Mouse (Mus musculus): Measurements from ENCODE around the gene Aimp1.

- no peak for TF ChIP-seq CTCF (IDR thresholded peaks at IDR 0.05; ENCODE audit: low read depth, low read length)
- no peak for TF ChIP-seq POLR2A (IDR thresholded peaks at IDR 0.05; ENCODE audit: extremely low read depth, insufficient read depth, low read length)
Measured at GRCm38 (mm10) chr3:132717316-132717715, 33.1 kb upstream of the Aimp1 start.
